Mouse (Mus musculus) CH12.LX (cell line): ENCODE data around the gene Napa. TPM values are rescaled to one million over a fixed set of nuclear protein-coding genes. Genes with fewer than 3 reads are reported as not detected.

Experiments
- DNase-seq: peaks from one replicate; pipeline ENCODE4 v3.0.0-alpha.2; 2013; ENCODE audit errors: extremely low read depth
- H3K27ac ChIP-seq: 2 replicates; pipeline ENCODE4 v1.5.1; 2012; ENCODE audit warnings: low read depth, mild to moderate bottlenecking, control low read depth, moderate library complexity; ENCODE audit not compliant: insufficient read depth
- H3K27me3 ChIP-seq: replicated peaks from 2 replicates; pipeline ENCODE3; 2012; ENCODE audit warnings: inconsistent platforms
- H3K36me3 ChIP-seq, 2 experiments: replicated peaks in 1 of 2; 2 replicates each; pipeline versions ENCODE3 to v1.6.1; 2012; ENCODE audit warnings: inconsistent platforms in 1 of 2, low read length in 1 of 2, mild to moderate bottlenecking in 1 of 2, mixed read lengths in 1 of 2, moderate library complexity in 1 of 2; ENCODE audit not compliant: control insufficient read depth in 1 of 2, insufficient read depth in 1 of 2
- H3K4me1 ChIP-seq, 2 experiments: 2 replicates each; pipeline ENCODE4 v1.6.1; 2012; ENCODE audit warnings: inconsistent platforms in 1 of 2, moderate library complexity in 1 of 2; ENCODE audit not compliant: insufficient read depth in 2 of 2, control insufficient read depth in 1 of 2
- H3K4me2 ChIP-seq: 2 replicates; pipeline ENCODE4 v1.6.1; 2012; ENCODE audit warnings: low read depth, mild to moderate bottlenecking, control low read depth; ENCODE audit not compliant: poor library complexity, insufficient read depth, severe bottlenecking
- H3K4me3 ChIP-seq, 3 experiments: fragments of 150-350 bp in 1 of 3; sonication (generic) in 1 of 3; replicated peaks in 1 of 3; 2 replicates each; pipeline versions ENCODE3 to v1.5.1; 2011 to 2012; ENCODE audit warnings: low read depth in 2 of 3, low read length in 2 of 3, mild to moderate bottlenecking in 2 of 3, moderate library complexity in 2 of 3, control low read depth in 1 of 3, improper control_type of control experiment in 1 of 3, inconsistent platforms in 1 of 3, mixed read lengths in 1 of 3; ENCODE audit not compliant: poor library complexity in 1 of 3
- H3K79me2 ChIP-seq: replicated peaks from 2 replicates; pipeline ENCODE4 v1.6.1; 2012; ENCODE audit warnings: mild to moderate bottlenecking, moderate library complexity; ENCODE audit not compliant: control insufficient read depth, poor library complexity, insufficient read depth, severe bottlenecking; ENCODE audit errors: extremely low read depth
- H3K9ac ChIP-seq: 2 replicates; pipeline ENCODE4 v1.6.1; 2012; ENCODE audit warnings: low read depth, mild to moderate bottlenecking, control low read depth, moderate library complexity; ENCODE audit not compliant: insufficient read depth
- H3K9me3 ChIP-seq: replicated peaks from 2 replicates; pipeline ENCODE3; 2012; ENCODE audit warnings: low read length, inconsistent platforms, mixed read lengths
- BHLHE40 ChIP-seq: IDR thresholded peaks from 2 replicates; pipeline ENCODE4 v1.6.1; 2011; ENCODE audit warnings: mild to moderate bottlenecking, low read depth, low read length, improper control_type of control experiment
- CHD1 ChIP-seq: IDR thresholded peaks from 2 replicates; pipeline ENCODE4 v1.6.1; 2012; ENCODE audit warnings: low read depth, low read length, improper control_type of control experiment, inconsistent platforms
- CHD2 ChIP-seq: IDR thresholded peaks from 2 replicates; pipeline ENCODE4 v1.6.1; 2011; ENCODE audit warnings: low read length, improper control_type of control experiment
- E2F4 ChIP-seq: IDR thresholded peaks from 2 replicates; pipeline ENCODE4 v1.6.1; 2011; ENCODE audit warnings: low read depth, low read length, improper control_type of control experiment; ENCODE audit not compliant: insufficient replicate concordance
- EP300 ChIP-seq: IDR thresholded peaks from 2 replicates; pipeline ENCODE4 v1.6.1; 2011; ENCODE audit warnings: low read length, improper control_type of control experiment
- ETS1 ChIP-seq: conservative IDR thresholded peaks from 2 replicates; pipeline ENCODE4 v1.6.1; 2012; ENCODE audit warnings: low read depth, mild to moderate bottlenecking, inconsistent platforms, low read length, improper control_type of control experiment, moderate library complexity
- HCFC1 ChIP-seq: IDR thresholded peaks from 2 replicates; pipeline ENCODE4 v1.6.1; 2012; ENCODE audit warnings: low read depth, mild to moderate bottlenecking, inconsistent platforms, low read length, improper control_type of control experiment
- IRF4 ChIP-seq: IDR thresholded peaks from 2 replicates; pipeline ENCODE4 v1.6.1; 2014; ENCODE audit warnings: low read depth, mild to moderate bottlenecking, inconsistent platforms, low read length, improper control_type of control experiment
- JUN ChIP-seq: IDR thresholded peaks from 2 replicates; pipeline ENCODE4 v1.6.1; 2011; ENCODE audit warnings: low read depth, mild to moderate bottlenecking, low read length, improper control_type of control experiment, moderate library complexity; ENCODE audit not compliant: insufficient read depth
- JUND ChIP-seq: conservative IDR thresholded peaks from 2 replicates; pipeline ENCODE4 v1.6.1; 2011; ENCODE audit warnings: low read depth, low read length, improper control_type of control experiment
- MAX ChIP-seq: IDR thresholded peaks from 2 replicates; pipeline ENCODE4 v1.6.1; 2011; ENCODE audit warnings: low read length, improper control_type of control experiment
- MEF2A ChIP-seq: IDR thresholded peaks from 2 replicates; pipeline ENCODE4 v1.6.1; 2014; ENCODE audit warnings: low read depth, mild to moderate bottlenecking, inconsistent platforms, low read length, improper control_type of control experiment, borderline replicate concordance
- MXI1 ChIP-seq: IDR thresholded peaks from 2 replicates; pipeline ENCODE4 v1.6.1; 2011; ENCODE audit warnings: mild to moderate bottlenecking, low read depth, low read length, improper control_type of control experiment
- MYC ChIP-seq: IDR thresholded peaks from 2 replicates; pipeline ENCODE4 v1.6.1; 2011; ENCODE audit warnings: low read depth, mild to moderate bottlenecking, improper control_type of control experiment, low read length
- NELFE ChIP-seq: IDR thresholded peaks from 2 replicates; pipeline ENCODE4 v1.6.1; 2011; ENCODE audit warnings: low read depth, low read length, improper control_type of control experiment
- POLR2A ChIP-seq: IDR thresholded peaks from 2 replicates; pipeline ENCODE4 v1.6.1; 2011; ENCODE audit warnings: low read depth, mild to moderate bottlenecking, improper control_type of control experiment, low read length
- POLR2AphosphoS2 ChIP-seq: IDR thresholded peaks from 2 replicates; pipeline ENCODE4 v1.6.1; 2011; ENCODE audit warnings: low read depth, low read length, improper control_type of control experiment
- RCOR1 ChIP-seq: conservative IDR thresholded peaks from 2 replicates; pipeline ENCODE4 v1.6.1; 2012; ENCODE audit warnings: low read depth, mild to moderate bottlenecking, inconsistent platforms, low read length, improper control_type of control experiment
- SIN3A ChIP-seq: IDR thresholded peaks from 2 replicates; pipeline ENCODE4 v1.6.1; 2012; ENCODE audit warnings: low read length, improper control_type of control experiment, inconsistent platforms
- SMC3 ChIP-seq: IDR thresholded peaks from 2 replicates; pipeline ENCODE4 v1.6.1; 2011; ENCODE audit warnings: low read depth, low read length, improper control_type of control experiment
- TBP ChIP-seq: conservative IDR thresholded peaks from 2 replicates; pipeline ENCODE4 v1.6.1; 2011; ENCODE audit warnings: low read depth, low read length, improper control_type of control experiment
- USF1 ChIP-seq: IDR thresholded peaks from 2 replicates; pipeline ENCODE4 v1.6.1; 2014; ENCODE audit warnings: low read depth, mild to moderate bottlenecking, inconsistent platforms, low read length, improper control_type of control experiment
- USF2 ChIP-seq: conservative IDR thresholded peaks from 2 replicates; pipeline ENCODE4 v1.6.1; 2011; ENCODE audit warnings: low read depth, low read length, improper control_type of control experiment
- ZC3H11A ChIP-seq: IDR thresholded peaks from 2 replicates; pipeline ENCODE4 v1.6.1; 2012; ENCODE audit warnings: low read depth, mild to moderate bottlenecking, inconsistent platforms, low read length, improper control_type of control experiment
- ZNF384 ChIP-seq: IDR thresholded peaks from 2 replicates; pipeline ENCODE4 v1.6.1; 2012; ENCODE audit warnings: low read depth, low read length, improper control_type of control experiment, inconsistent platforms
- dilution Hi-C: fragments of 300-500 bp; cut with MboI; formaldehyde crosslinking; loops from 2 replicates; pipeline ENCODE4 v1.14.3; 2020; ENCODE audit warnings: low sequenced_read_pairs; ENCODE audit not compliant: extremely low pct_unique_long_range_greater_than_20kb, extremely low pct_ligation_motif_present
- in situ Hi-C: fragments of 300-500 bp; cut with MboI; formaldehyde crosslinking; loops from 3 replicates; pipeline ENCODE4 v1.14.3; 2019; ENCODE audit warnings: low sequenced_read_pairs, low pct_ligation_motif_present, low pct_unique_long_range_greater_than_20kb, mixed read lengths
- polyA plus RNA-seq: library from polyadenylated mRNA; unstranded; fragments of >175 nt; gene quantifications from 2 replicates; pipeline ENCODE4 v1.2.1, GENCODE M21; 2012; ENCODE audit warnings: low read depth; ENCODE audit not compliant: insufficient read length
- total RNA-seq, 2 experiments: library from RNA; depleted of rRNA; stranded (reverse); fragments of 300-350 nt in 1 of 2; fragments of >200 nt in 1 of 2; gene quantifications; 2 replicates each; pipeline ENCODE4 v1.2.3; 2012 to 2014

Napa gene
- total and polyA plus RNA-seq, 3 experiments, result 84.8 to 112 (median 106) TPM

DNA sequence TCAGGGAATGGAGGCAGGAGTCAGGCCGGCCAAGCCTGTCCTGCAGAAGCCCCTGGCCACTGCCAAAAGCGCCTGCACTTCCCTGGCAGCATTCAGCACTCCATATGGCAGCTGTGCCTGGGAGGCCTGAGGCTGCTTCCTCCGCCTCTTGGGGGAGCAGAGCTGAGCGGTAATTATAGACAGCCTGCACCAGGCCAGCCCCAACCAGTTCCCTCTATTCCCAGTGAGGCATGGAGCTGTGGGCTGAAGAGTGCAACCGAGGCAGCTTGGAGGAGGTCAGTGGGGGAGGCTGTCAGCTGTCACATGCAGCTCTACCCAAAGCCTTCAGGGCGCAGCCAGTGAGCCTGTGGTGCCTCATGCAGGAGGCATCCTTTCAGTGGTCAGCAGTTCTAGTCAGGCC, 5.5 kb downstream of the Napa start:
- no peaks in the 10 kb centered on the region for H3K9me3 ChIP-seq
- H3K27me3 ChIP-seq, result no peaks in the 10 kb centered on the region
- H3K27ac ChIP-seq, result no peak overlapping the region
- in situ Hi-C loops (no loop called here), dilution Hi-C loops (no loop called here)
- H3K79me2 ChIP-seq, result peaks cover 40% of the 10 kb centered on the region
- TF ChIP-seq ZNF384 (no peak), USF1 (no peak), TBP (no peak), CHD2 (no peak), POLR2A (no peak), JUND (no peak), MXI1 (no peak), ETS1 (no peak), MEF2A (no peak), SIN3A (no peak), RCOR1 (no peak), NELFE (no peak), MAX (no peak)
- H3K4me1 ChIP-seq, result peaks cover 6 to 30% of the 10 kb centered on the region in 2 experiments; a peak in 2 of 4 replicates
- H3K36me3 ChIP-seq, result peaks cover 57 to 85% of the 10 kb centered on the region in 2 experiments
- no peak overlapping the region for H3K4me2 ChIP-seq
- H3K9ac ChIP-seq, result no peak overlapping the region
- no peak for DNase-seq
- H3K4me3 ChIP-seq, result no peak overlapping the region

- in situ Hi-C loops (loop anchor here (5.0 kb wide), 1 partner anchor 47 kb away; no protein-coding TSS in a partner anchor), dilution Hi-C loops (no loop called here)
- DNase-seq, result no peak
- Histone ChIP-seq H3K9me3 (no peaks in the 10 kb centered on the region), H3K36me3 (peaks cover 67 to 96% of the 10 kb centered on the region in 2 experiments), H3K9ac (no peak overlapping the region), H3K4me1 (peaks cover under 1 to 26% of the 10 kb centered on the region in 2 experiments; a peak in 2 of 4 replicates), H3K27ac (no peak overlapping the region), H3K4me3 (no peak overlapping the region), H3K4me2 (no peak overlapping the region), H3K79me2 (peaks cover 29% of the 10 kb centered on the region), H3K27me3 (no peaks in the 10 kb centered on the region)
- TF ChIP-seq SMC3, result no peak
- no peak for TF ChIP-seq MAX
- TF ChIP-seq IRF4, result no peak
- TF ChIP-seq SIN3A, result no peak
- TF ChIP-seq ZC3H11A, result no peak
- no peak for TF ChIP-seq E2F4
- TF ChIP-seq CHD2, result no peak
- no peak for TF ChIP-seq EP300
- TF ChIP-seq CHD1, result no peak
- no peak for TF ChIP-seq RCOR1
- TF ChIP-seq USF2, result no peak
- no peak for TF ChIP-seq POLR2AphosphoS2
- TF ChIP-seq JUND, result no peak
- TF ChIP-seq MYC, result no peak
- TF ChIP-seq BHLHE40, result no peak
- TF ChIP-seq MEF2A, result no peak
- TF ChIP-seq JUN, result no peak
- no peak for TF ChIP-seq POLR2A
- no peak for TF ChIP-seq HCFC1
Observed at GRCm38 (mm10) chr7:16104611-16105388, 6.5 kb downstream of the Napa start.
